Mouse (Mus musculus) T-cell, adult 2 months (primary cell): ENCODE data around the gene Ttc41.

Source experiments
- DNase-seq: peaks from one replicate; pipeline ENCODE4 v3.0.0; 2022; ENCODE audit warnings: low spot score

The Ttc41 gene

GRCm38 (mm10) chr10:86784126-86784675, 78.6 kb downstream of the Ttc41 start:
- no peak for DNase-seq

GRCm38 (mm10) chr10:86785396-86785795, 79.8 kb downstream of the Ttc41 start:
- no peak for DNase-seq

- DNase-seq, result no peak
Observed at GRCm38 (mm10) chr10:86786083-86786482, 80.5 kb downstream of the Ttc41 start.

GRCm38 (mm10) chr10:86788193-86788592, 82.6 kb downstream of the Ttc41 start:
- no peak for DNase-seq

GRCm38 (mm10) chr10:86789146-86789672, 83.6 kb downstream of the Ttc41 start:
- DNase-seq, result no peak

GRCm38 (mm10) chr10:86791507-86792184, 86.0 kb downstream of the Ttc41 start:
- DNase-seq, result no peak

GRCm38 (mm10) chr10:86793509-86793951, 87.9 kb downstream of the Ttc41 start:
- no peak for DNase-seq

GRCm38 (mm10) chr10:86794196-86794595, 88.6 kb downstream of the Ttc41 start:
- no peak for DNase-seq

GRCm38 (mm10) chr10:86794794-86795535, 89.4 kb downstream of the Ttc41 start:
- no peak for DNase-seq

GRCm38 (mm10) chr10:86796073-86796741, 90.6 kb downstream of the Ttc41 start:
- no peak for DNase-seq

GRCm38 (mm10) chr10:86807362-86807761, 101.8 kb downstream of the Ttc41 start:
- no peak for DNase-seq

- no peak for DNase-seq
Observed at GRCm38 (mm10) chr10:86808013-86808758, 102.6 kb downstream of the Ttc41 start.

- DNase-seq, result no peak
Observed at GRCm38 (mm10) chr10:86810000-86810399, 104.4 kb downstream of the Ttc41 start.

GRCm38 (mm10) chr10:86810612-86811011, 105.0 kb downstream of the Ttc41 start:
- no peak for DNase-seq

GRCm38 (mm10) chr10:86814292-86815131, 108.9 kb downstream of the Ttc41 start:
- DNase-seq, result no peak

- DNase-seq, result no peak
Observed at GRCm38 (mm10) chr10:86815133-86815532, 109.5 kb downstream of the Ttc41 start.

GRCm38 (mm10) chr10:86819649-86820165, 114.1 kb downstream of the Ttc41 start:
- no peak for DNase-seq

GRCm38 (mm10) chr10:86821014-86821413, 115.4 kb downstream of the Ttc41 start:
- no peak for DNase-seq

- DNase-seq, result no peak
Observed at GRCm38 (mm10) chr10:86824093-86824492, 118.5 kb downstream of the Ttc41 start.

- DNase-seq, result no peak
Observed at GRCm38 (mm10) chr10:86824871-86825270, 119.3 kb downstream of the Ttc41 start.
